ENCODE assay signal across 21 mouse cellular contexts in the genomic region with DNA sequence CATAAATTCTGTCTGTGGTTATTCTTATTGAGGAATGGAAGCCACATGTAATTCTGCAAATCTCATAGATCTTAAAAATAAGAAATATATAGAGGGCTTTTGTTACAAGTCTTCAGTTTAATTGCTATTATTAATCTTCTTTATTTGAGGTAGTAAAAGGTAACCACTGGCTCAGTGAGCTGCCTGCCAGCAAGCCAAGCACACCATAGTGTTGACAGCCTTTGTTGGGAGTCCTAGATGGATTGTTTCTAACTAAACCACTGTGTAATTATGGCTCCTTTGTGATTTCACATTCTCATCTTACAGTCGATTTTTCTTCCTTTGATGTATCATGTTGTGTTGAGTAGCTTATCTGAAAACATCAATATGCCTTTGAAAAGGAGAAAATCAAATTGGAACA.
DNase-seq lines count a peak whose midpoint lies in the region; ATAC-seq lines count a peak whose summit lies in the region.
"Had no signal": no experiment of that assay in that cellular context is flagged by ENCODE, and none has a peak within 500 bp of the region (broad histone marks: within the 10 kb centered on the region; RNA-seq: fewer than 3 reads in every experiment).

No protein-coding gene starts in this region.

- no peaks in the 10 kb centered on the region for H3K36me3 ChIP-seq in midbrain, embryonic 14.5 days (ENCODE audit: control insufficient read depth, insufficient read depth, low read length)
- H3K36me3 ChIP-seq in midbrain, embryonic 15.5 days (replicated peaks), result no peaks in the 10 kb centered on the region
- H3K36me3 ChIP-seq: G1E; heart, embryonic 15.5 days; hindbrain, embryonic 10.5 days; hindbrain, embryonic 15.5 days had no signal

- no peak overlapping the region for H3K4me2 ChIP-seq in midbrain, embryonic 14.5 days (ENCODE audit: low read length)
- no peak overlapping the region for H3K4me2 ChIP-seq in midbrain, embryonic 15.5 days
- H3K4me2 ChIP-seq: heart, embryonic 11.5 days; heart, embryonic 15.5 days; hindbrain, embryonic 15.5 days had no signal

- no peak overlapping the region for H3K4me3 ChIP-seq in midbrain, embryonic 14.5 days (replicated peaks; ENCODE audit: low read depth, low read length)
- no peak overlapping the region for H3K4me3 ChIP-seq in midbrain, embryonic 15.5 days
- H3K4me3 ChIP-seq: heart, adult 2 months; heart, embryonic 15.5 days; hindbrain, embryonic 10.5 days; hindbrain, embryonic 15.5 days had no signal

- intact Hi-C loops in heart, postnatal 14 days (cut with DNase I), result no loop called here

- H3K9me3 ChIP-seq in midbrain, embryonic 14.5 days (ENCODE audit: control insufficient read depth, low read length), result no peaks in the 10 kb centered on the region
- no peaks in the 10 kb centered on the region for H3K9me3 ChIP-seq in midbrain, embryonic 15.5 days
- H3K9me3 ChIP-seq: G1E; heart, embryonic 15.5 days; hindbrain, embryonic 10.5 days; hindbrain, embryonic 15.5 days had no signal

- no peaks in the 10 kb centered on the region for H3K4me1 ChIP-seq in midbrain, embryonic 14.5 days (ENCODE audit: control insufficient read depth, insufficient read depth, low read length)
- no peaks in the 10 kb centered on the region for H3K4me1 ChIP-seq in midbrain, embryonic 15.5 days
- H3K4me1 ChIP-seq: heart, embryonic 15.5 days; hindbrain, embryonic 10.5 days; hindbrain, embryonic 15.5 days had no signal

- WGBS in midbrain, embryonic 14.5 days, result 66% methylated on average over 1 of the region's 1 CpGs
- 60% methylated on average over 1 of the region's 1 CpGs for WGBS in midbrain, embryonic 15.5 days

- peak; percentile 9 for DNase-seq in embryo, embryonic 11.5 days (ENCODE audit: low read depth, low spot score)
- no peak for DNase-seq in embryo, embryonic 11 days
- peak; percentile 2 for DNase-seq in midbrain, embryonic 14.5 days
- peak; percentile 6 for DNase-seq in hindlimb bud, embryonic 11.5 days (ENCODE audit: extremely low spot score, low read depth, low spot score)
- DNase-seq in urinary bladder, postnatal 14 days (ENCODE audit: low spot score), result no peak
- no peak for DNase-seq in heart, postnatal 14 days
- DNase-seq: adrenal gland, postnatal 10 days; B cell, adult 2 months; cerebellum, adult 11-12 months; cerebellum, adult 9-10 months; cerebellum, postnatal 25 days; gastrocnemius, postnatal 14 days; heart, adult 2 months had no signal

- no peak for ATAC-seq in midbrain, embryonic 14.5 days (ENCODE audit: low FRiP score, low TSS enrichment)
- no peak for ATAC-seq in midbrain, embryonic 15.5 days (replicated peaks)
- ATAC-seq: CD4-positive, CD25-positive, alpha-beta regulatory T cell, adult 4 months; forebrain, embryonic 16.5 days had no signal

- H3K9ac ChIP-seq in midbrain, embryonic 14.5 days (replicated peaks; ENCODE audit: low read length), result no peak overlapping the region
- H3K9ac ChIP-seq in midbrain, embryonic 15.5 days, result no peak overlapping the region
- H3K9ac ChIP-seq: heart, embryonic 15.5 days; hindbrain, embryonic 15.5 days had no signal

- no peaks in the 10 kb centered on the region for H3K27me3 ChIP-seq in midbrain, embryonic 14.5 days (ENCODE audit: control insufficient read depth, insufficient read depth, low read length)
- no peaks in the 10 kb centered on the region for H3K27me3 ChIP-seq in midbrain, embryonic 15.5 days (replicated peaks)
- H3K27me3 ChIP-seq: heart, embryonic 15.5 days; hindbrain, embryonic 15.5 days had no signal

- H3K27ac ChIP-seq in midbrain, embryonic 14.5 days (replicated peaks; ENCODE audit: low read depth, low read length), result no peak overlapping the region
- no peak overlapping the region for H3K27ac ChIP-seq in midbrain, embryonic 15.5 days
- H3K27ac ChIP-seq: heart, adult 2 months; heart, embryonic 15.5 days; hindbrain, embryonic 10.5 days; hindbrain, embryonic 15.5 days had no signal

Comparison
In these comparisons a context has a peak if more than half of its experiments do, and no peak if none do; other contexts are left out.
1. DNase-seq: peak in embryo, embryonic 11.5 days (single experiment), midbrain, embryonic 14.5 days (single experiment) and hindlimb bud, embryonic 11.5 days (single experiment); none in embryo, embryonic 11 days (single experiment), urinary bladder, postnatal 14 days (single experiment) and heart, postnatal 14 days (0 of 2).